Mouse (Mus musculus): ENCODE measurements around the gene Mpped2. TPM values are rescaled to one million over a fixed set of nuclear protein-coding genes. Genes with fewer than 3 reads are reported as not detected.

Mpped2 gene
- polyA plus RNA-seq, 1 experiment from 2014 or later, result 149 TPM

GRCm38 (mm10) chr2:106683185-106683831 lies 9.8 kb upstream of the Mpped2 start:
- no peaks in the 10 kb centered on the region for H3K36me3 ChIP-seq
- H3K27me3 ChIP-seq, result no peaks in the 10 kb centered on the region
- H3K9ac ChIP-seq, result no peak overlapping the region
- H3K9me3 ChIP-seq, result no peaks in the 10 kb centered on the region
- H3K4me2 ChIP-seq, result peak overlapping the region; percentile 28
- H3K27ac ChIP-seq (replicated peaks), result no peak overlapping the region
- H3K4me3 ChIP-seq, result no peak overlapping the region
- ATAC-seq (ENCODE audit: low FRiP score, low read depth), result 0 out of 2 replicates have a peak, but pooled peaks have one; percentile 66
- peaks cover 6% of the 10 kb centered on the region; the same call in 1 of the 2 replicates for H3K4me1 ChIP-seq (replicated peaks)
- WGBS, result 32% methylated on average over 9 of the region's 9 CpGs

DNA sequence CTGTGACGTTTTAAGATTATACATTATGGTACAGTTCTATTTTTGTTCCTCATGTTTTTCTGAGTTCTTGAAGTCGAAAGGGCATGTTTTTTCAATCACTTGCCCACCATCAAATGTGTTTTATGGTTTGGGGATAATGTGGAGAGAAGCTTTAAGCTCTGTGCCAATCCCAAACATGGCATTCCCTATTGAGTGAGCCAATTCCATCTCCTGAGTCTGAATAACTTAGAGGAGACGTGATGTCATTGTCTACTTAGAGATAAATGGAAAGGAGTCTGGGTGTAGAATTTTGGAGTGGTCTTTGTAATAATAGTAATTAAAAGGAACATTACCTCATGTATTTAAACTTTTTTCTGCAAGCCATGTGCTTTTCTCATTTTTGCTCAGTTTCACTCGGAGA lies 9.2 kb upstream of the Mpped2 start:
- Histone ChIP-seq H3K4me1 (replicated peaks) (peaks cover 6% of the 10 kb centered on the region; the same call in 1 of the 2 replicates), H3K27ac (replicated peaks) (no peak overlapping the region), H3K36me3 (no peaks in the 10 kb centered on the region), H3K4me2 (no peak overlapping the region), H3K4me3 (no peak overlapping the region), H3K9ac (no peak overlapping the region), H3K9me3 (no peaks in the 10 kb centered on the region), H3K27me3 (no peaks in the 10 kb centered on the region)
- WGBS, result 63% methylated on average over 4 of the region's 4 CpGs
- ATAC-seq (ENCODE audit: low FRiP score, low read depth), result no peak

- H3K4me3 ChIP-seq, result no peak overlapping the region
- WGBS, result 11% methylated on average over 6 of the region's 6 CpGs
- H3K27ac ChIP-seq (replicated peaks), result no peak overlapping the region
- H3K9me3 ChIP-seq, result no peaks in the 10 kb centered on the region
- H3K4me2 ChIP-seq, result peak overlapping the region; percentile 94
- H3K9ac ChIP-seq, result no peak overlapping the region
- no peaks in the 10 kb centered on the region for H3K36me3 ChIP-seq
- H3K27me3 ChIP-seq, result no peaks in the 10 kb centered on the region
- peaks cover 37% of the 10 kb centered on the region for H3K4me1 ChIP-seq (replicated peaks)
- ATAC-seq (ENCODE audit: low FRiP score, low read depth), result no peak
Measured at GRCm38 (mm10) chr2:106691753-106692363, 1.2 kb upstream of the Mpped2 start.

DNA sequence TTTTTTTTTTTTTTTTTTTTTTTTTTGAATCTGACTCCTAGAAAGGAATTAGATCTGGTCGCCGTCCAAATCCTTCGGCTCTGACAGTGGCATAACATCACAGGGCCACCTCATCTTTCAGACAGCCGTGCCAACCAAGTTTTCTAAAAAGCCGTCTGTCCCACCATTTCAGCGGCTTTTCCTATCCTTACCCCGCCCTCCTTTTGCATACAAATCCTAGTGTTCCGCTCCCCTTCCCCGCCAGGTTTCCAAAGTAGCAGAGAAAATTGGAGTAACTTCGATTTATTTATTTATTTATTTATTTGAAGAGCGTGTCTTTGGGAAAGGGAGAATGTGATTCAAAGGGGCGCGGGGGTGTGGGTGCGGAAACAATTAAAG lies 675 bp upstream of the Mpped2 start:
- H3K4me3 ChIP-seq, result peak overlapping the region; percentile 88
- peak overlapping the region; percentile 99 for H3K9ac ChIP-seq
- no peak for ATAC-seq (ENCODE audit: low FRiP score, low read depth)
- peaks cover 37% of the 10 kb centered on the region for H3K4me1 ChIP-seq (replicated peaks)
- peak overlapping the region; percentile 94 for H3K4me2 ChIP-seq
- WGBS, result under 1% methylated on average over 14 of the region's 14 CpGs
- H3K27ac ChIP-seq (replicated peaks), result peak overlapping the region; percentile 98
- H3K36me3 ChIP-seq, result no peaks in the 10 kb centered on the region
- no peaks in the 10 kb centered on the region for H3K27me3 ChIP-seq
- H3K9me3 ChIP-seq, result no peaks in the 10 kb centered on the region

DNA sequence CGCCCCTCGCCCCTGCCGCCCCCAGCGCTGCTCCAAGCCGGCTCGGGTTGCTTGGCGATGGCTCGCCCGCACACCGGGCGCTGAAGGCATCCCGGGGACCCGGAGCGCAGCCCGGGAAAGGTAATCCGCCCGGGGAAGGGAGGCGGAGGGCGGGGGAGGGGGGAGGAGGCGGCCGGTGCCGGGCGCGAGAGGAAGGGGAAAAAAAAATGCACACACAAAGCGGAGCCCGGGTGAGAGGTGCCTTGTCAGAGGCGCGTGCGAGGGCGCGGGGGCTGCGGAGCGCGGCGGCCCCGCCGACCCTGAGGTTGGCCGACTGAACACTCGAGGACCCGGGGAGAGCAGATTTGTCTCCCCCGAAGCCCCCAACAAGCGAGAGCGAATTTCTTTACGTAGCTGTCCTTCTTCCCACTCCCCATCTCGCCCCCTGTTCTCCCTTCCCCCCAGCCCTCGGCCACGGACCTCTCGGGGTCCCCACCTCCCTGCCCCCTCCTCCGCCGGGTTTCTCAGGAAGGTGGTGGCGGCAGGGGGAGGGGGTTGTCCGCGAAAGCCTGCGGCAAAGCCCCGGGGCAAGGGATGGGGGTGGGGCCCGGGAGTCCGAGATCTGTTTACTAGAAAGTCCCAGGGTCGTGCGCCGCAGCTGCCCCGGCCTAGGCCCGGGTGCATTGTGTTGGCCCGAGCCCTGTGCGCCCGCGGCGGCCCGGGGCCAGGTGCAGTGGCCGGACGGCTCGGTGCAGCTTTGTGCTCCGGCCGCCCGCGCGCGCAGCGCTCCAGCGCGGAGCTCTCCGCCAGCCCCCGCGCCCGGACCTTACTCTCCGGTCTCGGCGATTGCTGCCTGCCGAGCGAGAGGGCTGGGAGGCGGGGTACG lies 865 bp downstream of the Mpped2 start:
- peak; percentile 60 for ATAC-seq (ENCODE audit: low FRiP score, low read depth)
- Histone ChIP-seq H3K27me3 (no peaks in the 10 kb centered on the region), H3K4me2 (peak overlapping the region; percentile 94), H3K9me3 (no peaks in the 10 kb centered on the region), H3K4me3 (peak overlapping the region; percentile 88), H3K27ac (replicated peaks) (peak overlapping the region; percentile 98), H3K4me1 (replicated peaks) (peaks cover 40% of the 10 kb centered on the region), H3K9ac (peak overlapping the region; percentile 99), H3K36me3 (no peaks in the 10 kb centered on the region)
- under 1% methylated on average over 82 of the region's 91 CpGs for WGBS

DNA sequence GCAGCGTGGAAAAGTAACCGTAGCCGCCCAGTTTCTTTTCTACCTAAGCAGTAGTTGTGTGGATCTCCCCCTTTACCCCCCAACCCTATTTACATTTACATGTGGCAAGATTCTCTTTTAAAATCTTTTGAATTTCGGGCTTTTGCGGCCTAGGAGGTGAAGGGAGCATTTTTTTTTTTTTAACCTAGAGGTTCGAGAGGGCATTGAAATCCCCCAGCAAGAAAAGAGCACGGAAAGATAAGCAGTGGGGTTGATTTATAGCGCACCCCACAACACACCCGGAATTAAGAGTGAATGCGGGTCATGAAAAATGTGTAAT lies 1.5 kb downstream of the Mpped2 start:
- WGBS, result 0% methylated on average over 10 of the region's 10 CpGs
- ATAC-seq (ENCODE audit: low FRiP score, low read depth), result no peak

DNA sequence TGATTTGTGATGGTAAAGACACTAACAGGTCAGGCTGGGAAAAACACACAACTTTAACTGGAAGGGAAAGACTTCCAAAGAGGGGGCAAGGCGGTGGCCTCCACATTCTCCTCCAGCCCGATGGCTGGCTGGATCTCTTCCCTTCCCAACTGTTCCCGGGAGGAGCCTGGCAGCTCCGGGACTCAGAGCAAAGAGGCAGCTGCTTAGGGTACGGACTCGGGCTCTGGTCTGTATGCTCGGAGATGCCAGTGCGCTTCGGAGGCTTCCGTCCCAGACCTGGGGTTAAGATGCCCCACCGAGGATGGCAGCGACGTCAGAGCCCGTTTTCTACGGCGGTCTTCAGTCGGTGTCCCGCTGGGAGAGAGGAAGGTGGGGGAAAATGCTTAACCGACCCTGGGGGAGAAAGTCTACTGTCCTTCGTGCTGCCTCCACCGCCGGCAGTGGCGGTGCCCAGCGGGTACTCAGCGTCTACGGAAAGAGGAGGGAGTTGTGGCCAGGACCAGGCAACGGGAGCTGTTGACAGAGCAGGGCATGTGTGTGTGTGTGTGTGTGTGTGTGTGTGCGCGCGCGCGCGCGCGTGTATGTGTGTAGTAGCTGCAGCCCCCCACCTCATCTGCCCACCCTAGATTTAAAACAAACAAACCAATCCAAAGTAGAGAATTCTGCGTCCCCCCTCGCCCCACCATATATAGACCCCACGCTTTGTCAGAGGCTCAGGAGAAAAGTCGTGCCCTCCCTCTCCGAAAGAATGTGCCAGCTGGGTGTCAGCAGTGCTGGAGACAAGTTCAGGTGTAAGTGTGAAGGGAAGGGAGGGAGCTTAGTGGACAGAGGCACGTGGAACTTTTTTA lies 2.0 kb downstream of the Mpped2 start:
- Histone ChIP-seq H3K36me3 (no peaks in the 10 kb centered on the region), H3K27me3 (no peaks in the 10 kb centered on the region), H3K9ac (peak overlapping the region; percentile 99), H3K4me3 (peak overlapping the region; percentile 88), H3K9me3 (no peaks in the 10 kb centered on the region), H3K27ac (replicated peaks) (peak overlapping the region; percentile 98), H3K4me2 (peak overlapping the region; percentile 94), H3K4me1 (replicated peaks) (peaks cover 44% of the 10 kb centered on the region)
- 0% methylated on average over 38 of the region's 41 CpGs for WGBS
- peak; percentile 71 for ATAC-seq (ENCODE audit: low FRiP score, low read depth)

More for the DNA sequence above, 1.5 kb downstream of the Mpped2 start:
- Histone ChIP-seq H3K9ac (peak overlapping the region; percentile 99), H3K27ac (replicated peaks) (peak overlapping the region; percentile 98), H3K9me3 (no peaks in the 10 kb centered on the region), H3K27me3 (no peaks in the 10 kb centered on the region), H3K4me2 (peak overlapping the region; percentile 94), H3K36me3 (no peaks in the 10 kb centered on the region), H3K4me1 (replicated peaks) (peaks cover 41% of the 10 kb centered on the region), H3K4me3 (peak overlapping the region; percentile 88)

GRCm38 (mm10) chr2:106695734-106696022 lies 2.6 kb downstream of the Mpped2 start:
- Histone ChIP-seq H3K4me1 (replicated peaks) (peaks cover 44% of the 10 kb centered on the region), H3K4me3 (peak overlapping the region; percentile 88), H3K9ac (peak overlapping the region; percentile 99), H3K9me3 (no peaks in the 10 kb centered on the region), H3K27me3 (no peaks in the 10 kb centered on the region), H3K4me2 (peak overlapping the region; percentile 94), H3K27ac (replicated peaks) (peak overlapping the region; percentile 98), H3K36me3 (no peaks in the 10 kb centered on the region)
- WGBS, result 1% methylated on average over 13 of the region's 13 CpGs
- ATAC-seq (ENCODE audit: low FRiP score, low read depth), result no peak

DNA sequence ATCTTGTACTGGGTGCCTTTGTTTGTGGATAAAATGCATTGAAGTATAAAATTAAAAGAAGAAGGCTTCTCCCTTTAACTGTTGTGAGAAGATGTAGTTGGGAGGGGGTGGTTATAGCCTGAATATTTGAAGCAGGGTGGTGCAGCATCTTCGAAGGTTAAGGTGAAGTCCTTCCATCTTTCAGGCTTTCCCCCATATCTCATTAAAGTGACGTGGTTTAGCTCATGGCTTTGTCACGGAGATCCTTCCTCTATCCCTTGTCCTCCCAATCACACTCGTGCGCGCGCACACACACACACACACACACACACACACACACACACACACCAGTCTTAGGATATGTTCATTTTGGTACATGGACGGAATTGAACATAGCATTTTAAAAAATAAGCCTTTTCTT lies 3.3 kb downstream of the Mpped2 start:
- no peak for ATAC-seq (ENCODE audit: low FRiP score, low read depth)
- Histone ChIP-seq H3K9me3 (no peaks in the 10 kb centered on the region), H3K27ac (replicated peaks) (no peak overlapping the region; the same call in 1 of the 2 replicates), H3K9ac (peak overlapping the region; percentile 99), H3K4me1 (replicated peaks) (peaks cover 44% of the 10 kb centered on the region), H3K4me3 (peak overlapping the region; percentile 88), H3K4me2 (peak overlapping the region; percentile 94), H3K36me3 (0 out of 2 replicates have a peak, but pooled peaks cover 5% of the 10 kb centered on the region), H3K27me3 (no peaks in the 10 kb centered on the region)
- 76% methylated on average over 8 of the region's 8 CpGs for WGBS

DNA sequence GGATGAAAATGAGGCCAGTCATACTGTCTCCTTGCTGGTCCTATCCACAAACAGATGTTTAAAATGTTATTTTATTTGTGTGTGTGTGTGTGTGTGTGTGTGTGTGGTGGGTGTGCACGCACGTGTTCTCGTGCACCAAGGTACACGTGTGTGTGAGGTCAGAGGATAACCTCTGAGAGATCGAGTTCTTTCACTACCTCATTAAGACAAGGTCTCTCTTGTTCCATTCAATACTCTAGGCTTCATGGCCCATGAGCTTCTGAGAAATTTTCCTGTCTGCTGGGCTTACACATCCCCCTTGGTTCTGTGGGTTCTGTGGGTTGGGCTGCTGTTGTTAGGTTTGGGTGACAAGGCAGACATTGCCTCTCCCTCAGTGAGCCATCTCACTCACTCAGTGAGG lies 12.6 kb downstream of the Mpped2 start:
- Histone ChIP-seq H3K4me3 (no peak overlapping the region), H3K9ac (no peak overlapping the region), H3K36me3 (0 out of 2 replicates have a peak, but pooled peaks cover 7% of the 10 kb centered on the region), H3K9me3 (no peaks in the 10 kb centered on the region), H3K27me3 (no peaks in the 10 kb centered on the region), H3K4me1 (replicated peaks) (0 out of 2 replicates have a peak, but pooled peaks cover 7% of the 10 kb centered on the region), H3K4me2 (no peak overlapping the region), H3K27ac (replicated peaks) (no peak overlapping the region)
- 87% methylated on average over 5 of the region's 5 CpGs for WGBS
- ATAC-seq (ENCODE audit: low FRiP score, low read depth), result no peak

GRCm38 (mm10) chr2:106707136-106707535 lies 14.1 kb downstream of the Mpped2 start:
- Histone ChIP-seq H3K36me3 (no peaks in the 10 kb centered on the region), H3K27ac (replicated peaks) (no peak overlapping the region), H3K9me3 (no peaks in the 10 kb centered on the region), H3K4me3 (no peak overlapping the region), H3K27me3 (no peaks in the 10 kb centered on the region), H3K4me1 (replicated peaks) (peaks cover 13% of the 10 kb centered on the region; the same call in 1 of the 2 replicates), H3K4me2 (no peak overlapping the region), H3K9ac (no peak overlapping the region)
- WGBS, result 82% methylated on average over 2 of the region's 2 CpGs
- no peak for ATAC-seq (ENCODE audit: low FRiP score, low read depth)

All from hindbrain, embryonic 15.5 days (tissue).